Mouse (Mus musculus) liver, postnatal 0 days (tissue): ENCODE results near the gene Acbd5. TPM values are rescaled to one million over a fixed set of nuclear protein-coding genes. Genes with fewer than 3 reads are reported as not detected.
A peak's percentile ranks its signal among the peaks of the same experiment; 100 is the strongest.
"Not testable (repeated sequence)": the region's sequence is repeated elsewhere in the genome, so short reads cannot be mapped to it uniquely, and the experiment has no call there.

Experiments used
- ATAC-seq: fragments of 200-750 bp; cut with Nextera tagmentation; 2 replicates; pipeline ENCODE4 v1.8.0; 2017; ENCODE audit warnings: mild to moderate bottlenecking, moderate library complexity
- DNase-seq: peaks from one replicate; pipeline ENCODE4 v3.0.0-alpha.2; 2016
- H3K27ac ChIP-seq: fragments of 300-500 bp; sonication (generic); 2 replicates; pipeline ENCODE4 v1.5.1; 2014; ENCODE audit warnings: antibody characterized with exemption, moderate library complexity, mild to moderate bottlenecking, low read depth
- H3K27me3 ChIP-seq: fragments of 300-500 bp; sonication (generic); 2 replicates; pipeline ENCODE4 v1.6.1; 2014; ENCODE audit warnings: low read length, control low read depth, mixed read lengths; ENCODE audit not compliant: insufficient read depth
- H3K36me3 ChIP-seq: fragments of 300-500 bp; sonication (generic); replicated peaks from 2 replicates; pipeline ENCODE4 v1.6.1; 2014; ENCODE audit warnings: mild to moderate bottlenecking, control low read depth, low read length, moderate library complexity, mixed read lengths; ENCODE audit not compliant: insufficient read depth
- H3K4me1 ChIP-seq: fragments of 300-500 bp; sonication (generic); 2 replicates; pipeline ENCODE4 v1.6.1; 2014; ENCODE audit warnings: antibody characterized with exemption, mild to moderate bottlenecking, control low read depth; ENCODE audit not compliant: insufficient read depth
- H3K4me2 ChIP-seq: fragments of 300-500 bp; sonication (generic); 2 replicates; pipeline ENCODE4 v1.6.1; 2014; ENCODE audit warnings: low read depth, mild to moderate bottlenecking, low read length, moderate library complexity, mixed read lengths
- H3K4me3 ChIP-seq: fragments of 300-500 bp; sonication (generic); 2 replicates; pipeline ENCODE4 v1.5.1; 2014; ENCODE audit warnings: low read depth, low read length
- H3K9ac ChIP-seq: fragments of 300-500 bp; sonication (generic); replicated peaks from 2 replicates; pipeline ENCODE4 v1.6.1; 2014; ENCODE audit warnings: mild to moderate bottlenecking, moderate library complexity
- H3K9me3 ChIP-seq: fragments of 300-500 bp; sonication (generic); 2 replicates; pipeline ENCODE4 v1.6.1; 2016; ENCODE audit warnings: mild to moderate bottlenecking, control low read depth, low read length, mixed read lengths
- CTCF ChIP-seq: sonication (generic); IDR thresholded peaks from 2 replicates; pipeline ENCODE4 v1.5.1; 2016; ENCODE audit warnings: antibody characterized with exemption, low read depth
- EP300 ChIP-seq: IDR thresholded peaks from 2 replicates; pipeline ENCODE4 v1.6.1; 2016; ENCODE audit warnings: antibody characterized with exemption, low read depth, mild to moderate bottlenecking
- WGBS: fragments of 180-500 bp; shearing (Covaris S2); extraction: QIAGEN DNeasy Blood & Tissue Kit; methylation state at CpG from one replicate; pipeline ENCODE4 v1.1.7; 2014; ENCODE audit not compliant: insufficient replicate concordance; 5-methylcytosine and 5-hydroxymethylcytosine counted together
- polyA plus RNA-seq: library from polyadenylated mRNA; unstranded; fragments of >200 nt; fragmentation: Nextera tagmentation; extraction: Ambion mirVana; gene quantifications from 2 replicates; pipeline ENCODE4 v1.2.1, GENCODE M21; 2015

Gene Acbd5
- polyA plus RNA-seq, 1 experiment from 2014 or later: 38.3 TPM

- H3K4me3 ChIP-seq: peak within 1 kb of the TSS; percentile 80
- peak within 1 kb of the TSS; percentile 93 for H3K9ac ChIP-seq
- no peaks in the 10 kb centered on the region for H3K27me3 ChIP-seq
- peak; percentile 92 for DNase-seq
- no peaks in the 10 kb centered on the region for H3K36me3 ChIP-seq
- under 1% methylated on average over 23 of the region's 24 CpGs for WGBS
- H3K9me3 ChIP-seq: no peaks in the 10 kb centered on the region
- H3K4me1 ChIP-seq: peaks cover 18% of the 10 kb centered on the region
- ATAC-seq: peak; percentile 92
- TF ChIP-seq EP300 (peak; percentile 74; the same call in 1 of the 2 replicates), CTCF (peak; percentile 52)
- H3K27ac ChIP-seq: peak within 1 kb of the TSS; percentile 98
- H3K4me2 ChIP-seq: peak within 1 kb of the TSS; percentile 75
Observed at GRCm38 (mm10) chr2:23040001-23040646, 27.8 kb upstream of the Acbd5 start, which contains the start of gene Abi1. Abi1 (minus strand) TSS chr2:23040241.

GRCm38 (mm10) chr2:23040690-23041089 is 27.3 kb upstream of the Acbd5 start:
- WGBS: 65% methylated on average over 7 of the region's 7 CpGs
- H3K4me3 ChIP-seq: peak overlapping the region; percentile 80
- H3K27me3 ChIP-seq, ATAC-seq, H3K9me3 ChIP-seq, DNase-seq, H3K9ac ChIP-seq, H3K36me3 ChIP-seq: not testable (repeated sequence)
- peak overlapping the region; percentile 24 for H3K4me2 ChIP-seq
- H3K4me1 ChIP-seq: peaks cover 18% of the 10 kb centered on the region
- H3K27ac ChIP-seq: peak overlapping the region; percentile 55

- TF ChIP-seq EP300 (peak; percentile 48; the same call in 1 of the 2 replicates), CTCF (no peak)
- no peak for DNase-seq
- WGBS: 39% methylated on average over 4 of the region's 4 CpGs
Observed at GRCm38 (mm10) chr2:23041457-23041856, 26.5 kb upstream of the Acbd5 start.

GRCm38 (mm10) chr2:23042189-23042588 is 25.8 kb upstream of the Acbd5 start:
- WGBS: 86% methylated on average over 3 of the region's 3 CpGs
- H3K27me3 ChIP-seq: no peaks in the 10 kb centered on the region
- H3K9ac ChIP-seq: no peak overlapping the region
- peaks cover 9% of the 10 kb centered on the region; the same call in 1 of the 2 replicates for H3K4me1 ChIP-seq
- no peaks in the 10 kb centered on the region for H3K36me3 ChIP-seq
- no peak overlapping the region for H3K4me2 ChIP-seq
- H3K27ac ChIP-seq: 0 out of 2 replicates have a peak overlapping the region, but pooled peaks have one; percentile 12
- TF ChIP-seq EP300: no peak
- no peak for TF ChIP-seq CTCF
- no peaks in the 10 kb centered on the region for H3K9me3 ChIP-seq
- DNase-seq (no peak), ATAC-seq (no peak)
- no peak overlapping the region for H3K4me3 ChIP-seq

More at GRCm38 (mm10) chr2:23041457-23041856, 26.5 kb upstream of the Acbd5 start:
- no peak for ATAC-seq
- Histone ChIP-seq H3K9ac (no peak overlapping the region), H3K36me3 (no peaks in the 10 kb centered on the region), H3K9me3 (no peaks in the 10 kb centered on the region), H3K4me1 (peaks cover 15% of the 10 kb centered on the region), H3K27ac (peak overlapping the region; percentile 68; the same call in 1 of the 2 replicates), H3K4me3 (no peak overlapping the region), H3K4me2 (no peak overlapping the region), H3K27me3 (no peaks in the 10 kb centered on the region)

GRCm38 (mm10) chr2:23045703-23046102 is 22.3 kb upstream of the Acbd5 start:
- H3K27me3 ChIP-seq: no peaks in the 10 kb centered on the region
- DNase-seq (no peak), ATAC-seq (no peak)
- H3K9me3 ChIP-seq: no peaks in the 10 kb centered on the region
- no peaks in the 10 kb centered on the region for H3K36me3 ChIP-seq
- no peak overlapping the region for H3K27ac ChIP-seq
- 54% methylated on average over 1 of the region's 1 CpGs for WGBS
- H3K4me1 ChIP-seq: no peaks in the 10 kb centered on the region; the same call in 1 of the 2 replicates
- H3K4me3 ChIP-seq: no peak overlapping the region
- H3K4me2 ChIP-seq: no peak overlapping the region
- TF ChIP-seq EP300 (no peak), CTCF (no peak)
- H3K9ac ChIP-seq: no peak overlapping the region

GRCm38 (mm10) chr2:23048006-23048405 is 20.0 kb upstream of the Acbd5 start:
- Histone ChIP-seq H3K36me3 (no peaks in the 10 kb centered on the region), H3K27me3 (no peaks in the 10 kb centered on the region), H3K27ac (no peak overlapping the region), H3K9me3 (no peaks in the 10 kb centered on the region), H3K9ac (no peak overlapping the region), H3K4me3 (no peak overlapping the region), H3K4me1 (no peaks in the 10 kb centered on the region), H3K4me2 (no peak overlapping the region)
- TF ChIP-seq CTCF (no peak), EP300 (no peak)
- DNase-seq: no peak
- no peak for ATAC-seq
